Mouse (Mus musculus): ENCODE results near the gene Snrpb2.
A peak's percentile ranks its signal among the peaks of the same experiment; 100 is the strongest.

The Snrpb2 gene

DNA sequence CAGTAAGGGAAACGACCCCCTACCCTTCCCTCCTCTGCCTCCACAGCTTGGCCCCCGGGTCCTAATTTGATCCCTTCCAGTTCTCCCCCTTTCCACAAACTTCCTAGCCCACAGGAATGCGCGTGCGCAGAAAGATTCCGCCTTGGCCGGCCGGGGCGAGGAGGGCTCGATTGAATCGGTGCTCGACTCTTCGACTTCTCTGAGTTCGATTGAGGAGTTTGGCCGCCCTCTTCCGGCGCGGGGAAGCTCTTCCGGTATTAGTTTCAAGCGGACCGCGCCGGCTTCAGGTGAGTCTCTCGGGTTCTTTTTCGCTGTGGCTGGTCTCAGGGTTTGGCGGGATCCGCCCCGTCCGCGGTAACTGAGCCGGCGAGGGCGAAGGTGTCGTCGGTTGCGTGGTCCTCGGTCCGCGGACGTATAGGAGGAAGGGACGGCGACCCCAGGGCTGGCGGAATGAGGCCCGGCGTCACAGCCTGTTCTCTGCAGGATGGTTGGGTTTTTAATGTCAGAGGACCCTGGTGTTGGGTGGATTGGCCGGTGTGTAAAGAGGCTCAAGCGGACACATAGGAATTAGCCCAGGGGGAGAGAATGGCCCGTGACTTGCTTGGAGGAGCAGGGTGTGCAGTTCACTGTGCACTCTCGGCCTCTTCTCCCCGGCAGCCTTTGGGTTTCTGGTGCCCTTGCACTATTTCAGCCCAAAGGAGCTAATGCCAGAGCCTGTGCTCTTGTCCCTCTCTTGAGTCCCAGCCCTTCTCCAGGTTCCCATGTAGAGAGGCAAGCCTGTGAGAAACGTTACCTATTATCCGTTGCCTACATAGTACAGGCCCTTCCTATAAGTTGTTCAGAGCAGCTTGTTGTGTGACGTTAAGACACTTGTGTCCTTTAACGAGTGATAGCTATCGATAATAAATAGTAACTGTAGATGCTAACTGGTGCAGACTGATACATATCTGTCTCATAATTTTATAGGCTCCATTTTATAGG lies at the start of gene Snrpb2:
TSS of gene Snrpb2 (plus strand) at position 228 of the 981 bp plus-strand sequence.
- DNase-seq: peak; percentile 87

GRCm38 (mm10) chr2:143013057-143013456 lies 49.8 kb upstream of the Snrpb2 start:
- DNase-seq: no peak

- DNase-seq: no peak
Measured at GRCm38 (mm10) chr2:143018084-143018483, 44.8 kb upstream of the Snrpb2 start.

DNA sequence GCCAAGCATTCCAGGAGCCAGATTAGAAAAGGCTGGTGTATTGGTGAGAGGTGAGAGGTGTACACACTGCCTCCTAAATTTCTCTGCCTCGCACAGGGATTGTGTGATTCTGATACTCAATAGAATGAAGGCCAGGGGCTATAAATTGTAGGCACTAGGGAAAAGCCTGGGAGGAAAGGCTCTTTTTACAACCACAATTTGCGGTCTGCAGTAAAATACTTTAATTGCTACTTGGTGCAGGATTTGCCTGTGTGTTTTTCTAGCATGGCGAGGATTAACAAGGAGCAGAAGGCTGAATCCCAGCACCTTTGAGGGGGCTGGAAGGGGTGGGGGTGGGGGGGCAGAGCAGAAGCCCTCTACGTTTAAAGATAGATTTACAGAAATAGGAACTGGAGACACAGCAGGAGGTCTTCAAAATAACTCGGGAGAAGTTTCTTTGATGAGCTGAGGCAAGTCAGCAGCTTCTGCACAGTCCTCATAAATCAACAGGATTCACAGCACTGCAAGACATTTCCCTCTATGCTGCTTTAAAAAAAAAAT lies 44.2 kb upstream of the Snrpb2 start:
- no peak for DNase-seq

DNA sequence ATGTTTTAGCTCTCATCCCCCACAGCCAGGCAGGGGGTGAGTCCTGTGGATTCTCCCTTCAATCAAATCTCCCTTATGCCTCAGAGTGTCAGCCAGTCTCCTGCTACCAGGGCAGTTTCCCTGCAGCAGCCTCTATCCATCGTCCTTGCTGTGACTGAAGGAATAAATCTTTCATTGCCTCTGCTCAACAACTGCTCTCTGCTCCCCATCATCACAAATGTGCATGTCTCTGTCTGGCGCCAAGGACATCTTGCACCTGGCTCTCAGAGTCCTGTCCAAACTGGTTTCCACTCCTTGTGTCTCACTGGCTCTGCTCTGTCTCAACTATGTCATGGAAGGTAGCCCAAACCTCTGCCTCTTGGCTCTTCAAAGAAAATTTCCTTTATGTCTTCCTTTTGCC lies 43.1 kb upstream of the Snrpb2 start:
- no peak for DNase-seq

GRCm38 (mm10) chr2:143023331-143023730 lies 39.5 kb upstream of the Snrpb2 start:
- DNase-seq: no peak

- DNase-seq: no peak
Measured at GRCm38 (mm10) chr2:143024226-143024625, 38.6 kb upstream of the Snrpb2 start.

GRCm38 (mm10) chr2:143031283-143031682 lies 31.6 kb upstream of the Snrpb2 start:
- DNase-seq: no peak

GRCm38 (mm10) chr2:143032378-143033255 lies 30.2 kb upstream of the Snrpb2 start:
- no peak for DNase-seq

GRCm38 (mm10) chr2:143034350-143035085 lies 28.3 kb upstream of the Snrpb2 start:
- no peak for DNase-seq

DNA sequence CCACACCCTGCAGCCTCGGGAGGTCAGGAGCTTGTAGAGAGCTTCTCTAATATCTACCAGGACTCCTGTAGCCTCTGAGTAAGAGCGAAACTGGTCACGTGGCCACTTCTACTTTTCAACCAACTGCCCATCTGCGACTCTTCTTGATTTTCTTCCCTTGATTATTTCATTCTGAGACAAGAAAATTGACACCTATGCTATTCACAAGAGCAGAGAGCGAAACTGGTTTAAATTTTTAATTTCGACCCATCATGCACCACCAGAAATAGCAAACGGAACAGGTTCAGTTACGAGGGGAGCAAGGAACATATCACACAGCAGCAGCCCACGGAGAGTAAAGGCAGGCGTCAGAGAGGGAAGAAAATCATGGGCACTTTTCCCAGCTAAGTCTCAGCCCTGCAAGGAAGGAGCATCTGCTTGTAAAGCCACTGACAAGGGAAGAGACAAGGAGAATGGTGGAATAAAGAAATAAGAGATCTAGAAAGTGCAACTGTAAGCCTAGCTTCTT lies 27.7 kb upstream of the Snrpb2 start:
- DNase-seq: no peak

- no peak for DNase-seq
Measured at GRCm38 (mm10) chr2:143041596-143041995, 21.2 kb upstream of the Snrpb2 start.

DNA sequence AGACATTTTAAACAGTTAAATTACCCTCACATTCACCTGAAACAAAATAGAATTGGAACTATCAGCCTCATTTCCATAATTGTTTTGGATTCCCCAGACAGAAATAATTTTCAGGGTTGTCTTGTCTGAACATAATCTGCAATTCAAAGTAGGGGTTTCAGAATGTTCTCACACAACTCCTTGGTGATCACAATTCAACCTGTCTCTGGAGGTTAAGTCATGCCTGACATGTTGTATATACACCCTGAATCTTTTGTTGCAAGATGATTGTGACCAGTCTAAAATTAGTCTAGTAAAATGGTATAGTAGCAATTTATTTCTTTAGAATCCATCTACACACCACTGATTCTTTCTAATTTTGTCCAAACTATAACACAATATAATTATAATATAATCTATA lies 7.6 kb upstream of the Snrpb2 start:
- DNase-seq: no peak

DNA sequence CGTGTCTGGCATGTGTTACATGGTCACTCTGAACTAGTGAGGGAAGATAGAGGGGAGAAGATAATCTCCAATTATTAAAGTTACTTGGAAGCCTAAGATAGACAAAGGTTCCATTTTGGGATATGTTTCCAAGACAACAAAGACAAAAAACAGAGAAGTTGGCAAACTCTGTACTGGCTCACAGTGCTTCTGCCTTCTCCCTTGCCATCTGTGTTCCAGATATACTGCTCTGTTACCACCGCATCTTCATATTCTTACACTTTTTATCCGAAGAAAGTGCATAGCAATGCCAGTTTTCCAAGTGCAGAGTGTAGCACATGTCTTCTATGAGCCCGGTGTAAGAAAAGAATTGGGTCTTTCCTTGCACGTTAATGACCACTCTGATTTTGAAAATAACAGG lies 6.1 kb upstream of the Snrpb2 start:
- DNase-seq: no peak

DNA sequence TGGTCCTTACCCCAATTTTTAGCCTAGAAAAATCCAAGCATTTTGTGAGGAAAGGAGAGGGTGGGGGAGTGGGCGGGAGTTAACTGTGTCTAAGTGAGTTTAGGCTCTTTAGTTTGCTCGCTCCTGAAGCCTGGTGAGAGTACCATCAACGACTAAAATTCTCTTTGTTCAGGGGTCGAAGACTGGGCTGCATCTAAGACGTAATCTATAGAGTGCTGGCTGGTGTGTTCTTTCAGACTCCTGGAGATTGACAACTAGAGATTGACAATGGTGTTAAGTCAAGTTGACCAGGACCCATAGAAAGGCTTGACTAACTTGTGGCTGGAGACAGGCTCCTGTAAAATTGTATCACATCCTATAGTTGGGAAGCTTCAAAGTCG lies 417 bp upstream of the Snrpb2 start:
- DNase-seq: no peak

DNA sequence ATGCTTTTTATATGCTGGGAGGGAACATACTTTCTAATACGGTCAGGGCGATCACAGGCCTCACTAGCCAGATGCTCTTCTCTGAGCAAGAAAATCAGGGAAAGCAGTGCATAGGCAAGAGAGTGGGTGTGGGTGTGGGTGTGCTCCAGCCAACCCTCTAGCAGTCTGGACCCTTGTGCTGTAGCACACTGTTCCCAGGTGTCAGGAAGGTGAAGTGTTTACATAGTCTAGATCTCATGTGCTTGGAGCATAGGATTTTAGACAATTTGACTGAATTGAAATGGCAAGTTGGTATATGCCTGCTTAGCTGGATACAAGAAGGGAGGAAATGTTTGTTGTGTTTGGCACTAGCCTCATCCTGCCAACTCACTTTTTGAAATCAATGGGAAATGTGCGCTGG lies 3.1 kb downstream of the Snrpb2 start:
- DNase-seq: no peak

DNA sequence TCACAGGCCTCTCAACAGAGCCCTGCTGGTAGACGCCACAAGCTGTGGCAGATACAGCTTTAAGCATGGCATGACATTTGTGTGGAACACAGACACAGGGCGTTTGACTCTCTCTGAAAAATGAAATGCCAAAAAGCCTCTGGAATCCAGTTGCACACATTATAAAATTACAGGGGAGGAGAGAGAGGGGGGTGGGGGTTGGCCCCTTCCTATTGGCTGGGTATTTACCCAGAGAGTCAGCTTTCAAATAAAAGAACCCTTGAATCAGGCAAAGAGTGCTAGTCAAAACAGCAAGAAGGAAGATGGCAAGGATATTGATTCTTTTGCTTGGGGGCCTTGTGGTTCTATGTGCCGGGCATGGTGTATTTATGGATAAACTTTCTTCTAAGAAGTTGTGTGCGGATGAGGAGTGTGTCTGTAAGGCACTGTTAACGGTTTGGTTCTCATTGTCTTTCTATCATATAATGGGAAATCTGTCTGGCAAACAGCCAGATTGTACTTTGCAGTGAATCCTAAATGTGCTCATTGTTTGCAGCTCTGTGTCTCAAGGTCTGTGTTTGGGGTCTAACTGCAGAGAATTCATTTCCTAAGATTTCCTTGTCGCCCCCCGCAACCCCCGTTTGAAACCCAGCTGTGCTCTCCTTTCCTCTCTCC lies 15.5 kb downstream of the Snrpb2 start, which contains the start of gene Otor:
TSS of gene Otor (plus strand) at position 276 of the 654 bp plus-strand sequence.
- DNase-seq: no peak

- DNase-seq: no peak
Measured at GRCm38 (mm10) chr2:143081693-143082092, 18.9 kb downstream of the Snrpb2 start.

DNA sequence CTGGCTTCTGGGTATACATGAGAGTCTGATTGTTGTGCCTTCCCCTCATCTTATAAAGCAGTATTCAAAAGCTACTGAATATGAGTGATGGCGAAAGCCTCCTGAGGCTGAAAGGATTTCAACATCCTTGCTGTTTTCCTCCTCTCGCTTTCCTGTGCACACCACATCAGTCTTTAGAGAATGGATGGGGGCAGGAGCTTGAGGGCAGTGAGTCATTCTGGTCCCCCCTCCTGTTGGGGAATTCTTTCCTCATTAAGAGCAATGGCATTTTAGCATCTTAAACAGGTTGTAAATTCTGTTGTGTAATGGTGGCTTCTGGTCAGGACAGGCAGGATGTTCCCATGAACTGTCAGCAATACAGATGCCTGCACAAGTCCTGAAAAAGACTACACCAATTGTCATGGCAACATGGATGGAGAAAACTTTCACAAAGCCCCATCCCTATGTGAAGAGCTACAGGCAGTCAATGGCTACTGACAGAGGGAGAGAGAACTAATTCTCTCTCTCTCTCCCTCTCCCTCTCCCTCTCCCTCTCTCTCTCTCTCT lies 22.1 kb downstream of the Snrpb2 start:
- no peak for DNase-seq

DNA sequence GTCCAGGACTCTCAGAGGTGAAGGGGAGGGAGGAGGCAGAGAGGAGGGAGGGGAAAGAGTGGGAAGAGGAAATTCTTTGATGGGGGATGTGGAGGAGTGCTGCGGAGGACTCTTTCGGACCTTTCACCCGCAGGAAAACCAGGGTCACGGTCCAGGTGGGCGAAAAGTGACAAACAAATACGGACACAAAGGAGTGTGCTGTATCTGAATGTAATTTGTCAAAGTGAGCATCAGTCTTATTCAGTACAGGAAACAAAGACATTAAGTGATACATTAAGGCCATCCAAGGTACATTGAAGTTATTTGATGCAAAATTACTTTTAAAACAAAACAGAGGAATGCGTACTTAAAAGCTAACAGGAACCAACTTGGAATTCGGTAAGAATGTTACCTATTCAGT lies 27.0 kb downstream of the Snrpb2 start:
- no peak for DNase-seq

DNA sequence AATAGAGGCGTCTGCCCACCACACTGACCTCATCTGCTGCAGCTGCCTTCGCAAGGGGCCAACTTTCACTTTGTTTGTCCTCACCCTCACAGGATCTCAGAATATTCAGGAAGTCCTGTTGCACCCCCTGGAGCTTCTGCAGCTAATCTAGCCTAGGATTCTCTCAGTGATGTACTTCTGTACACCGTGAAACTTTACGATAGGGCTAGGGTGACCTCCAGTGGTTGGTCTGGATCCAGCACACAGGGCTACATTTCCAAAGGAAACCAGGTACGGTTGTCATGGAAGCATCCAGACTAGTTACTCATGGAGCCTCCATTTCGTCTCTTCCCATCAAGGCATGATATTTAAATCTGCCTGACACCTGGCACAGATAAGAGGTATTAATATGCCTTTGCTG lies 30.9 kb downstream of the Snrpb2 start:
- peak; percentile 7 for DNase-seq

DNA sequence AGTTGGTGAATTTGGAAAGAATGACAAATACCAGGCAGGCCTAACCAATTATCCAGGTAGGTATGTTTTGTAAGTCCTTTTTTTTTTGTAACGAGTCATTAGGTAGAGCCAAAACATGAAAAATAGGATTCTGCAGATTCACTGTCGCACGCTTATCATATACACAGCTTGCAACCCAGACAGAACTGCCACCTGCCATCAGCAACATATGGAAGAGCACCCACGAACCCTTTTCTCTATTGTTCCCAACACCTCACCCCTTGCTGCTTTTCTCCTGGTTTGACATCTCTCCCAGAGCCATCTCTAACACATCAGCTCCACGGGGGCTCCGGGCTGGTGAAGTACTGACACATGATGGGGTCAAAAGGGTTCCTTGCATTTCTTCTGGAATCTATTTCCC lies 31.9 kb downstream of the Snrpb2 start:
- no peak for DNase-seq

All from cerebellum, adult 9-11 months (tissue).